Mouse (Mus musculus) layer of hippocampus, adult 2 months (tissue): ENCODE data around the gene Zfhx2. TPM values are rescaled to one million over a fixed set of nuclear protein-coding genes. Genes with fewer than 3 reads are reported as not detected.

Experiments
- DNase-seq, 2 experiments: peaks; one replicate each; pipeline ENCODE4 v3.0.0; 2022; ENCODE audit warnings: low spot score in 2 of 2
- H3K27ac ChIP-seq: fragments of 200-600 bp; 2 replicates; pipeline ENCODE4 v1.8.1; 2022
- H3K4me3 ChIP-seq: fragments of 200-600 bp; 2 replicates; pipeline ENCODE4 v1.8.1; 2022; ENCODE audit warnings: mild to moderate bottlenecking
- CTCF ChIP-seq: fragments of 200-600 bp; conservative IDR thresholded peaks from 2 replicates; pipeline ENCODE4 v1.8.1; 2022; ENCODE audit warnings: antibody characterized with exemption, mild to moderate bottlenecking, moderate library complexity
- total RNA-seq, 2 experiments: library from RNA; stranded (reverse); gene quantifications; 2 replicates each; pipeline ENCODE4 v1.2.3; 2021

Zfhx2 gene
- total RNA-seq, 2 experiments from 2014 or later: 55.5 to 67.3 TPM

DNA sequence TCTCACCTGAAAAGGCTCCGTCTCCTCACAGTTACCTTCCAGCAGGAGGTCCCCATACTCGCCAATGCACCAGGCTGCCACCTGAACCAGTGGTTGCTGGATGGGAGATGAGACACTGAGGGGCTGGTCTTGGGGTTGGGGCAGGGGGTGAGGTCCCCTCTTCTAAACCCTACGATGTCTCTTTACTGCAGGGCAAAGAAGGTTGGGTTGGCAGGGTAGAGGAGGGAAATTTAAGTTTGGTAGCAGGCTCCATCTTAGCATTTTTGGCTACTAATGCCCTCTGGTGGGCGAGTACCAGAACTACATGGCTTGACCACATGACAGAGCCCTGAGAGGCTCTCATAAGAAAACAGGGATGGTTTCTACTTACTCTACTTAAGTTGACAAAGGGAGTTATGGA, 9.5 kb upstream of the Zfhx2 start:
- DNase-seq: peak; percentile 70 to 71
- Histone ChIP-seq H3K4me3 (no peak overlapping the region), H3K27ac (no peak overlapping the region)
- TF ChIP-seq CTCF: peak; percentile 95; the same call in 1 of the 2 replicates

DNA sequence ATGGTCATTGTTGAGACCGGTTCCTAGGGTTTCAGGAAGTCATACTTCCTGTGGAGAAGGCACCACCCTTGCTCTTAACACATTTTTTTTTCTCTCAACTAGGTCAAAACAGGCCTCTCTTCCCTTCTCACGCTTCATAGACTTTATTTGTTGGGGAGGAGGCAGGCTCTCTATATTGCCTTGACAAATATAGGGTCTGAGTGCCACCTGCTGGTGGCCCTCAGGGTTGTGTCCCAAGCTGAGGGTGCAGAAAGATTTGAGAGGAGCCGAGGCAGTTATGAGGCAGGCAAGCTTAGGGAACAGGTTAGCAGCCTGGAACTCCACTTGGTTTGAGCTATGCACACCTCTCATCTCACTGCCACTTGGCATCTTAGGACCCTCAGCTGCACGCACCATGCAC, 5.9 kb upstream of the Zfhx2 start:
- Histone ChIP-seq H3K27ac (peak overlapping the region; percentile 62; the same call in 1 of the 2 replicates), H3K4me3 (no peak overlapping the region)
- TF ChIP-seq CTCF: peak; percentile 85
- peak in 1 of 2 experiments; percentile 45 for DNase-seq

DNA sequence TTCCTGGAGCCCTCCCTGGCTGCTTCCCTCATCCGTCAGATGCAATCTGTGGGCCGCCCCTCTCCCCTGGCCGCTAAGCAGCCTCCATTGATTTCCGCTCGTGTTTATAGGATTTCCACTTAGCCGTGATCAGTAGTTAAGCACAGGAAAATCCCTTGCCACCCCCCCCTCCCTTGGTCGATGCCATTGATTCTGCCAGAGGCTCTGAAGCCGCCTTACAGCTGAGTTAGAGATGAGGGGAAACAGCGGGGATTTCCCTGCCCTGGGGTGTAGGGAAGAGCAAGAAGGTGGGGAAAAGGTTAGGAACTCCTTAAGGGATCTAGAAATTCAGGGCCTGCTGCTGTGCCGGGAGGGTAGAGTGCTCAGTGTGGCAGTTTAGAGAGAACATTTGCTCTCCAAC, 5.5 kb upstream of the Zfhx2 start:
- DNase-seq: no peak
- Histone ChIP-seq H3K27ac (peak overlapping the region; percentile 96; the same call in 1 of the 2 replicates), H3K4me3 (no peak overlapping the region)
- no peak for TF ChIP-seq CTCF

DNA sequence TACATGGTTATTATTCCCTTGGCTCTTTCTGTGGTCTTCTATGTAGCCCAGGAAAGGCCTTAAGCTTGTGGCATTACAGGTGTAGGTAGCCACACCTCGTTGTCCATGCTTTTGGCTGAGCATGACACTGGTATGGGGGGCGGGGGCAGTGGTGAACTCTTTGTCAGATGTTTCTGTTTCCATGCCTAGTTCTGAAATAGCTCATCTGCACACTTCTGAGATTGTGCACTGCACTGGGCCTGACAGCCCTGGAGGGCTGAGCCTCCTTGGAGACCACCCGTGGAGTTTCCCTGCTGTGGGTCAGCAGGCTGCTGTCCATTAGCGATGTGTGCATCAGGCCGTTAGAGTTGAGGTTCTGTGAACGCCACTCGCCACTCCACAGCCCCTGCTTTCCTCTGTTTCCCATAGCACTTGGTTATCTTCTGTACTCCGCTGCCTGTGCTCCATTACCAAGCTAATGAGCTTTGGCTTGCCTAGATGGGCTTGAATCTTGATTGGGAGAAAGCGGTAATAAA, 4.5 kb upstream of the Zfhx2 start:
- Histone ChIP-seq H3K27ac (peak overlapping the region; percentile 96; the same call in 1 of the 2 replicates), H3K4me3 (peak overlapping the region; percentile 13; the same call in 1 of the 2 replicates)
- DNase-seq: no peak
- TF ChIP-seq CTCF: no peak

DNA sequence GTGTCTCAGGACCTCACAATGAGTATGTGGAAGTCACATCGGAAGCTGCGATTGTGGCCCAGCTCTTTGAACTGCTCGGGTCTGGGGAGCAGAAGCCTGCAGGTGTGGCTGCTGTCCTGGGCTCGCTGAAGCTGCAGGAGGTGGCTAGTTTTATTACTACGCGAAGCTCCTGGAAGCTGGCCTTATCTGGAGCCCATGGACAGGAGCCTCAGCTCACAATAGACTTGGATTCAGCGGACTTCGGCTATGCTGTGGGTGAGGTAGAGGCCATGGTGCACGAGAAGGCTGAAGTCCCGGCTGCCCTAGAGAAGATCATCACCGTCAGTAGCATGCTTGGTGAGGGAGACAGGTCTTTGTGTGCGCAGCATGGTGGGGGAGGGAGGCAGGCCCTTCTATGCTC, 3.5 kb upstream of the Zfhx2 start:
- Histone ChIP-seq H3K27ac (peak overlapping the region; percentile 96), H3K4me3 (peak overlapping the region; percentile 69)
- no peak for DNase-seq
- TF ChIP-seq CTCF: no peak

DNA sequence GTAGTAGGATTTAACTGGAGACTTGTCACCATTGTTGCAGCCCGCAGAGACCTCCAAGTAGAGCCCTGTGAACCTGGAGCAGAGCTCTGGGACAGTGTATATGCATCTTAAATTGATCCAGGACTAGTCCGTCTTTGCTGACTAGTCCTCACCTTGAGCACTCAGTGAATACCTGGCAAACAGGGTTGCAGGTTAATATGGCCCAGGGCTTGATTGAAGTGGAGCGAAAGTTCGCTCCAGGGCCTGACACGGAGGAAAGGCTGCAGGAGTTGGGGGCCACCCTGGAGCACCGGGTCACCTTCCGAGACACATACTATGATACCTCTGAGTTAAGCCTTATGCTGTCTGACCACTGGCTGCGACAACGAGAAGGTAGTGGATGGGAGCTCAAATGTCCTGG, 3.1 kb upstream of the Zfhx2 start:
- H3K4me3 ChIP-seq: peak overlapping the region; percentile 69
- DNase-seq: no peak
- H3K27ac ChIP-seq: peak overlapping the region; percentile 96
- TF ChIP-seq CTCF: no peak

DNA sequence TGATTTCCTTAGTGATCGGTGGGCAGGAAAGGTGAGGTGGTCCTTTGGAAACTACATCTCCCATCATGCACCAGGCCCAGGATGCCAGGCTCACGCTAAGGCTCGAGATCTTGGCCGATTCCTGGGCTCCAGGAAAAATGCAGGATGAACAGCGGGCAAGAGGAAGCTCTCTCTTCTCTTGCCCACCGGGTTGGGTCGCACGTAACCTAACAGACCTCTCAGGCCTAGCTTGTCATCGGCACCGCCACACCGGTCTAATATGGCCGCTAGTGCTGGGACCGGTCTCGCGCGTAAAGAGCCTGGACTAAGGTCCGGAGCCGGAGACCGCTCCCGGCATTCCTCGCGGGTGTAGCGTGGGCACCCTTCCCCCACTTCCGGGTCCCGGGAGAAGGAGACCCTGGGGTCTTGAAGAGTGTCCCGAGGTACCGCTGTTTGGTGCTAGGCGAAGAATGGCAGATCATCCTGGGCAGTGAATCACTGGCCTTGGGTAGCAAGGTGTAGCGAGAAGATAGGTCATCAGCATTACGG, 2.6 kb upstream of the Zfhx2 start, which contains the start of gene Thtpa:
Gene Thtpa (plus strand): TSS at position 81 of the 528 bp plus-strand sequence.
- TF ChIP-seq CTCF: no peak
- DNase-seq: peak in 1 of 2 experiments; percentile 76
- Histone ChIP-seq H3K27ac (peak within 1 kb of the TSS; percentile 96), H3K4me3 (peak within 1 kb of the TSS; percentile 69)

DNA sequence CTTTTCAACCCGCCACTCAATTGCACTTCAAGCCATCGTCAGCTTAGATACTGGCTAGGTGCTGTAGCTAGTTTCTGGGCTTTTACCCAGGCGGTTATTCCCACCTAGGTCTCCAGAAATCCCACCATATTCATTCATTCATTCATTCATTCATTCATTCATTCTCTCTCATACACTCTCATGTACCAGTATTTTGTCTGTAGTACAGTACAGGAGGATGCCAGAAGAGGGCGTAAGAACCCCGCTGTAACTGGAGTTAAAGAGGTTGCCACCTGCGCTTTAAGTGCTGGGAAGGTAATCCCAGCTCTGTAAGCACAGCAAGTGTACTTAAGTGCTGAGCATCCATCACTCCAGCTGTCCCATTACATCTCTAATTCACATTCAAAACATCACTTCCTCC, 1.8 kb upstream of the Zfhx2 start:
- peak; percentile 34; the same call in 1 of the 2 replicates for TF ChIP-seq CTCF
- DNase-seq: no peak
- no peak overlapping the region for H3K4me3 ChIP-seq
- peak overlapping the region; percentile 96; the same call in 1 of the 2 replicates for H3K27ac ChIP-seq

DNA sequence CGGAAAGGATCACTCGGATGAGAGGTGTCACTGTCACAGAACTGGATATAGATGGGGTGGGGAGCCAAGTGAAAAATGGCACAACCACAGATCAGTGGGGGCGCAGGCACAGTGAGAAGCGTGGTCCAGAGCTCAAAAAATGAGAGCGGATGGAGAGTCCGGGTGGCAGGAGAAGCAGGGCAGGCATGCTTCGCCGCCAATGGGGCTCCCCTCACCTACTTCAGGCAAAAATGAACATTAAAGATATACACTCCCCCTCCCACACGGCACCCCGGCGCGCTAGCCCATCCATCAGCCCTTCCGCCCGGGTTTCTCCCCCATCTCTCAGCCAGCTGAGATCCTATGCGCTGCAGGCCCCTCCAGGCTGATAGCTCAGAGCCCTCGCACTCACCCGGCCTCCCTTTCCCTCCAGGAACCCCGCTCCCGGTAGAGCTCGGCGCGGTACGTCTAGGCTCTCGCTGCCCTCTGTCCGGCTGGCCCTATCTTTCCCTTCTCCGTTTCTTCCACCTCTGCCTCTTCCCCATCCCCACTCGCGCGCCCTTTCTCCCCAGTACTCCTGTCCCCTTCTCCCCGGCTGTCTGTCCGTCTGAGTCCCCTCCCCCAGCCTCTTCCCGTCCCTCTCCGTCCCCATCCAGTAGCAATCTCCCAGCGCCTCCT, 787 bp downstream of the Zfhx2 start:
- Histone ChIP-seq H3K27ac (peak overlapping the region; percentile 96), H3K4me3 (peak overlapping the region; percentile 85)
- DNase-seq: peak in 1 of 2 experiments; percentile 51
- no peak for TF ChIP-seq CTCF

DNA sequence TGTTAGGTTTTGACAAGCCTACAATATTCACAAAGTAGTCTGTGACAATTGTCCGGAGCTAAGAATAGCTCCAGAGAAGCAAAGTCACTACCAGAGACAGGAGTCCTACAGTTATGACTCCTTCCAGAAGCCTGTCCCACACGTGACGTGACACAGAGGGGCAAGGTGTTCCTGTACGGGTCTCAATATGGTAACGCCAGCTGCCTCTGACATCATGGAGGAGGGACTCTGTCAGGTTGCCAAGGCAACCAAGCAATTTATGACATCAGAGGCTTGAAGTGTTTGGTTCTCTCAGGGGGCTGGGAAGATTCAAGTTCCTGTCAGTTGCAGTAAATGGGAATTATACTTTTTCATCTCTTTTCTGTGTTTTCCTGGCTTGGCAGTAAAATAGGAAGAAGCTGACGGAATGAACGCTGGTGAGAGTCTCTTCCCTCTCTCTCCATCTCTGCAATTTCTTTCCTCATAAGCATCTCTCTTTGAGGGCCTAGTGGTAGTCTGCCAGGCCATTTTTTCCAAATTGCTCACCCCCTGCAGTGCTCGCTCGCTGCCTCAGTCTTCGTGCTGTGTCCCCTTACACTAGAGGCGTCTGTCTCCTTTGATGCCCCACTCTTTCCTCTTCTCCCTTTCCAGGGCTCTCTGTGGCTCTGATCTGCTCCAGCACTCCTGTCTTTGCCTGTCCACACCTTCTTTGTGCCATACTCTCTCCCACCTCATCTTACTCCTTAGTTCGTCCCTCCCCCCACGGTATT, 2.8 kb downstream of the Zfhx2 start:
- TF ChIP-seq CTCF: no peak
- peak overlapping the region; percentile 96 for H3K27ac ChIP-seq
- peak overlapping the region; percentile 85 for H3K4me3 ChIP-seq
- peak in 1 of 2 experiments; percentile 75 for DNase-seq

DNA sequence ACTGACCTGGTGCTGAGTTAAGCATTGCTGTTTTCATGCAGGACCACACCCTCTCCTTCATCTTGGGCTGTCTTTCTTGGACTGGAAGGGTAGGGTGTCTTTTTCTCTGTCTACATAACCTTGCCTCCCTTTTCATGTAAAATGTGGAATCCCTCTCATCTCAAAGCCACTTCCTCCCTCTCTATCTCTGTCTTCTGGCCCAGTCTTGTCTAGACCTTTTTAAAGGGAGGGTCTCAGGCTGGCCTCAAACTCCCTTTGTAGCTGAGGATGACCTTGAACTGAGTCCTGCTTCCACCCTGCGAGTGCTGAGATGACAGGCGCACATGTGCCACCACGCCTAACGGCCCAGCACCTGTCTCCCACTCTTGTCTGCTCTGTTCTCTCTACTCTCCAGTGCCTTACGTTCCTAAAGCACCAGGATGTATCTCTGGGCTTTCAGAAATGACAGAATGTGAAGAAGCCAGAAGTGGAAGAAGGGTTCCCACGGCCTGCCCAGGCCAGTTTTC, 6.1 kb downstream of the Zfhx2 start:
- peak overlapping the region; percentile 49 for H3K27ac ChIP-seq

DNA sequence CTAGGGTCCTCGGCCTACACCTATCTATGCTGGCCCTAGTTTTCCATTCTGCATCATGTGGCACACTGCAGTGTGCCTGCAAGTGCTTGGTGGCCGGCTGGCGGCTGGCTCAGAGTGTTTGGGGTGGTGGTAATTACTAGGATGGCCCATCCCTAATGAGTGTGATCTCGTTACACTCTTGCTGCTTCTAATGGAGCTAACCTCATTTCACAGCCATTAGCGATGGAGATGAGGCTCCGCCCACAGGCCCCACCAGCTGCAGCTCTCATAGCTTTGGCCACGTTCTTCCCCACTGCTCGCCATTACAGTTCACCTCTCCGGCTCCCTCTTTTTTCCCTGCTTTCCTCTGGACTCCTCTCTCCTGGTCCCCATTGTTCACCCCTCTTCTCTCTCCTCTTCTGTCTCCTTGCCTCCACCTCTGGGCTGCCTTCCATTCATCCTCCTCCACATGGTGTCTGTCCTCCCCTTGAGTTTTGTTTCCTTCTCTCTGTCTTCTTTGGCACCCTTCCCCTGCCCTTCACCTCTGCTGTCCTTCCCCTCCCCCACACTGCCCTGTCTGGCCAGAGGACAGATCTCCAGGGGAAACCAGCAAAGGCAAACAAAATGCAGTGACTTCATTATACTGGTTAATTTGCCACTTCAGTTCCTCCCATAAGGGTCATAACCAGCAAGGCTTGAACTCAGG, 6.7 kb downstream of the Zfhx2 start:
- TF ChIP-seq CTCF: no peak

More for the DNA sequence above, 6.1 kb downstream of the Zfhx2 start:
- TF ChIP-seq CTCF: no peak
- no peak for DNase-seq
- no peak overlapping the region for H3K4me3 ChIP-seq

DNA sequence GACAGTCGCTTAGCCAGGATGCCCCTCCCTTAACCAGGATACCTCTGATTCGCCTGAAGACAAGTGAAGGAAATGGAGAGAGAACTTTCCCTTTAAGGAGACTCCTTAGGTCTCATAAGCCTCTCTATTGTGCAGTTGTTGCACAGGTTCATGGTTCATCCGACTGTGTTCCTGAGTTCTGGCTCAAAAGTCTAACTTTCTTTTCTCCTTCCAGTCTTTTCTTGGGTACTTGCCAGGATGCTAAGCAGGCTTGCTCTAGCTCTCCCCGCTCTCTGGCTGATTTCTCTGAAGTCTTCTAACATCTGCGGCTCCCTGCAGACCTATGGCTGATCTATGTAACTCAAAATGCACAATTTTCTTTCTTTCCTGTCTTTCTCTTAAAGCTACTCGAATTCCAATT, 8.6 kb downstream of the Zfhx2 start:
- DNase-seq: no peak
- Histone ChIP-seq H3K27ac (peak overlapping the region; percentile 23), H3K4me3 (no peak overlapping the region)
- TF ChIP-seq CTCF: no peak

More for the DNA sequence above, 6.7 kb downstream of the Zfhx2 start:
- Histone ChIP-seq H3K4me3 (no peak overlapping the region), H3K27ac (peak overlapping the region; percentile 49)
- no peak for DNase-seq
